Mouse (Mus musculus) MEL (cell line): ENCODE data around the gene Prim2. TPM values are rescaled to one million over a fixed set of nuclear protein-coding genes. Genes with fewer than 3 reads are reported as not detected.

Experiments used
- DNase-seq: peaks from one replicate; pipeline ENCODE4 v3.0.0; 2011; ENCODE audit warnings: low read depth, low spot score
- H3K27ac ChIP-seq: 2 replicates; pipeline ENCODE4 v1.5.1; 2012; ENCODE audit warnings: low read depth, mild to moderate bottlenecking, control low read depth, low read length, moderate library complexity; ENCODE audit not compliant: control insufficient read depth
- H3K27me3 ChIP-seq, 2 experiments: fragments of 150-350 bp in 1 of 2; sonication (generic) in 1 of 2; 2 replicates each; pipeline ENCODE4 v1.6.1; 2012; ENCODE audit warnings: low read length in 2 of 2, mild to moderate bottlenecking in 2 of 2, improper control_type of control experiment in 1 of 2, moderate library complexity in 1 of 2; ENCODE audit not compliant: insufficient read depth in 2 of 2, control insufficient read depth in 1 of 2
- H3K36me3 ChIP-seq, 2 experiments: 2 replicates each; pipeline ENCODE4 v1.6.1; 2012 to 2014; ENCODE audit warnings: low read length in 2 of 2, improper control_type of control experiment in 1 of 2, inconsistent platforms in 1 of 2, mild to moderate bottlenecking in 1 of 2; ENCODE audit not compliant: insufficient read depth in 2 of 2, control insufficient read depth in 1 of 2
- H3K4me1 ChIP-seq, 2 experiments: fragments of 150-350 bp in 1 of 2; sonication (generic) in 1 of 2; 2 replicates each; pipeline ENCODE4 v1.6.1; 2012; ENCODE audit warnings: low read length in 2 of 2, improper control_type of control experiment in 1 of 2, mild to moderate bottlenecking in 1 of 2; ENCODE audit not compliant: insufficient read depth in 2 of 2, control insufficient read depth in 1 of 2
- H3K4me3 ChIP-seq, 2 experiments: fragments of 150-350 bp in 1 of 2; sonication (generic) in 1 of 2; 2 replicates each; pipeline ENCODE4 v1.5.1; 2012; ENCODE audit warnings: low read depth in 2 of 2, low read length in 2 of 2, mild to moderate bottlenecking in 2 of 2, moderate library complexity in 2 of 2, control low read depth in 1 of 2, improper control_type of control experiment in 1 of 2; ENCODE audit not compliant: control insufficient read depth in 1 of 2, insufficient read depth in 1 of 2
- H3K79me2 ChIP-seq: 2 replicates; pipeline ENCODE4 v1.6.1; 2012; ENCODE audit warnings: mild to moderate bottlenecking, low read length, moderate library complexity; ENCODE audit not compliant: control insufficient read depth, poor library complexity, insufficient read depth
- H3K9ac ChIP-seq: 2 replicates; pipeline ENCODE4 v1.6.1; 2012; ENCODE audit warnings: low read depth, mild to moderate bottlenecking, control low read depth, low read length, moderate library complexity; ENCODE audit not compliant: control insufficient read depth, poor library complexity, severe bottlenecking
- H3K9me3 ChIP-seq: fragments of 150-350 bp; sonication (generic); replicated peaks from 2 replicates; pipeline ENCODE4 v1.6.1; 2012; ENCODE audit warnings: mild to moderate bottlenecking, low read length, improper control_type of control experiment, moderate library complexity; ENCODE audit not compliant: insufficient read depth
- BHLHE40 ChIP-seq: IDR thresholded peaks from 2 replicates; pipeline ENCODE4 v1.6.1; 2012; ENCODE audit warnings: low read depth, mild to moderate bottlenecking, inconsistent platforms, low read length, improper control_type of control experiment, borderline replicate concordance
- CHD1 ChIP-seq: IDR thresholded peaks from 2 replicates; pipeline ENCODE4 v1.6.1; 2012; ENCODE audit warnings: low read depth, mild to moderate bottlenecking, inconsistent platforms, low read length, improper control_type of control experiment
- CTCF ChIP-seq, 3 experiments: IDR thresholded peaks in 2 of 3; conservative IDR thresholded peaks in 1 of 3; 2 replicates each; pipeline ENCODE4 v1.5.1; 2011 to 2012; ENCODE audit warnings: low read length in 3 of 3, low read depth in 2 of 3, mild to moderate bottlenecking in 2 of 3, improper control_type of control experiment in 1 of 3, inconsistent platforms in 1 of 3, mixed read lengths in 1 of 3, moderate library complexity in 1 of 3; ENCODE audit not compliant: control insufficient read depth in 1 of 3, insufficient read depth in 1 of 3, poor library complexity in 1 of 3, severe bottlenecking in 1 of 3
- E2F4 ChIP-seq: IDR thresholded peaks from 2 replicates; pipeline ENCODE4 v1.6.1; 2011; ENCODE audit warnings: low read depth, low read length, improper control_type of control experiment, borderline replicate concordance
- EP300 ChIP-seq, 2 experiments: IDR thresholded peaks; 2 replicates each; pipeline ENCODE4 v1.6.1; 2011; ENCODE audit warnings: improper control_type of control experiment in 2 of 2, low read length in 2 of 2, low read depth in 1 of 2, mild to moderate bottlenecking in 1 of 2
- ETS1 ChIP-seq: IDR thresholded peaks from 2 replicates; pipeline ENCODE4 v1.6.1; 2012; ENCODE audit warnings: low read depth, mild to moderate bottlenecking, inconsistent platforms, low read length, improper control_type of control experiment, moderate library complexity
- GABPA ChIP-seq: IDR thresholded peaks from 2 replicates; pipeline ENCODE4 v1.6.1; 2012; ENCODE audit warnings: low read depth, mild to moderate bottlenecking, inconsistent platforms, low read length, improper control_type of control experiment, moderate library complexity
- JUND ChIP-seq: IDR thresholded peaks from 2 replicates; pipeline ENCODE4 v1.6.1; 2011; ENCODE audit warnings: low read depth, mild to moderate bottlenecking, improper control_type of control experiment, low read length
- KAT2A ChIP-seq: conservative IDR thresholded peaks from 2 replicates; pipeline ENCODE4 v1.6.1; 2012; ENCODE audit warnings: low read depth, low read length, improper control_type of control experiment, inconsistent platforms
- MAFK ChIP-seq: IDR thresholded peaks from 2 replicates; pipeline ENCODE4 v1.6.1; 2011; ENCODE audit warnings: low read depth, mild to moderate bottlenecking, low read length, improper control_type of control experiment, borderline replicate concordance
- MYB ChIP-seq: IDR thresholded peaks from 2 replicates; pipeline ENCODE4 v1.6.1; 2011; ENCODE audit warnings: mild to moderate bottlenecking, low read depth, low read length, improper control_type of control experiment
- NELFE ChIP-seq: IDR thresholded peaks from 2 replicates; pipeline ENCODE4 v1.6.1; 2011; ENCODE audit warnings: low read depth, low read length, improper control_type of control experiment
- NRF1 ChIP-seq: IDR thresholded peaks from 2 replicates; pipeline ENCODE4 v1.6.1; 2014; ENCODE audit warnings: low read depth, mild to moderate bottlenecking, inconsistent platforms, low read length, improper control_type of control experiment, moderate library complexity; ENCODE audit not compliant: poor library complexity, insufficient read depth, severe bottlenecking
- POLR2A ChIP-seq, 2 experiments: IDR thresholded peaks; 2 replicates each; pipeline ENCODE4 v1.6.1; 2011 to 2012; ENCODE audit warnings: low read length in 2 of 2, mild to moderate bottlenecking in 2 of 2, control low read depth in 1 of 2, improper control_type of control experiment in 1 of 2, low read depth in 1 of 2, moderate library complexity in 1 of 2; ENCODE audit not compliant: control insufficient read depth in 1 of 2, insufficient read depth in 1 of 2, poor library complexity in 1 of 2
- POLR2AphosphoS2 ChIP-seq: IDR thresholded peaks from 2 replicates; pipeline ENCODE4 v1.6.1; 2011; ENCODE audit warnings: low read length, improper control_type of control experiment
- POLR2AphosphoS5 ChIP-seq: IDR thresholded peaks from 2 replicates; pipeline ENCODE4 v1.6.1; 2012; ENCODE audit warnings: low read depth, borderline replicate concordance, mild to moderate bottlenecking, inconsistent platforms, low read length, moderate library complexity, mixed read lengths
- SMC3 ChIP-seq: IDR thresholded peaks from 2 replicates; pipeline ENCODE4 v1.6.1; 2011; ENCODE audit warnings: low read depth, low read length, improper control_type of control experiment
- TAL1 ChIP-seq: IDR thresholded peaks from 2 replicates; pipeline ENCODE4 v1.6.1; 2012; ENCODE audit warnings: mild to moderate bottlenecking, inconsistent platforms, low read length, moderate library complexity, mixed read lengths
- TBP ChIP-seq: IDR thresholded peaks from 2 replicates; pipeline ENCODE4 v1.8.0; 2011; ENCODE audit warnings: low read depth, low read length, improper control_type of control experiment
- TCF12 ChIP-seq: IDR thresholded peaks from 2 replicates; pipeline ENCODE4 v1.6.1; 2014; ENCODE audit warnings: low read depth, mild to moderate bottlenecking, inconsistent platforms, low read length, improper control_type of control experiment, moderate library complexity
- UBTF ChIP-seq: IDR thresholded peaks from 2 replicates; pipeline ENCODE4 v1.6.1; 2012; ENCODE audit warnings: low read depth, mild to moderate bottlenecking, inconsistent platforms, low read length, improper control_type of control experiment, moderate library complexity, borderline replicate concordance; ENCODE audit not compliant: insufficient read depth
- USF1 ChIP-seq: IDR thresholded peaks from 2 replicates; pipeline ENCODE4 v1.6.1; 2014; ENCODE audit warnings: low read depth, mild to moderate bottlenecking, inconsistent platforms, low read length, improper control_type of control experiment, moderate library complexity
- ZC3H11A ChIP-seq: IDR thresholded peaks from 2 replicates; pipeline ENCODE4 v1.6.1; 2012; ENCODE audit warnings: low read depth, mild to moderate bottlenecking, inconsistent platforms, low read length, improper control_type of control experiment
- ZKSCAN1 ChIP-seq: IDR thresholded peaks from 2 replicates; pipeline ENCODE4 v1.6.1; 2012; ENCODE audit warnings: low read depth, mild to moderate bottlenecking, inconsistent platforms, low read length, improper control_type of control experiment, moderate library complexity
- ZMIZ1 ChIP-seq: IDR thresholded peaks from 2 replicates; pipeline ENCODE4 v1.6.1; 2012; ENCODE audit warnings: low read depth, mild to moderate bottlenecking, inconsistent platforms, low read length, improper control_type of control experiment, moderate library complexity
- ZNF384 ChIP-seq: IDR thresholded peaks from 2 replicates; pipeline ENCODE4 v1.6.1; 2012; ENCODE audit warnings: low read depth, mild to moderate bottlenecking, inconsistent platforms, low read length, improper control_type of control experiment
- polyA plus RNA-seq, 2 experiments: library from polyadenylated mRNA; stranded (reverse) in 1 of 2; unstranded in 1 of 2; fragments of >175 nt in 1 of 2; fragments of >200 nt in 1 of 2; gene quantifications; 2 replicates each; pipeline versions ENCODE4 v1.2.1 to v1.2.4; 2012; ENCODE audit warnings: low replicate concordance in 2 of 2, low read depth in 1 of 2; ENCODE audit not compliant: insufficient read length in 2 of 2, insufficient read depth in 1 of 2, missing spikeins in 1 of 2
- total RNA-seq: library from RNA; depleted of rRNA; stranded (reverse); fragments of 300-350 nt; gene quantifications from 2 replicates; pipeline ENCODE4 v1.2.3, GENCODE M21; 2012

Prim2 gene
- total and polyA plus RNA-seq, 3 experiments, result 36.1 to 48.9 TPM; not detected in 1

DNA sequence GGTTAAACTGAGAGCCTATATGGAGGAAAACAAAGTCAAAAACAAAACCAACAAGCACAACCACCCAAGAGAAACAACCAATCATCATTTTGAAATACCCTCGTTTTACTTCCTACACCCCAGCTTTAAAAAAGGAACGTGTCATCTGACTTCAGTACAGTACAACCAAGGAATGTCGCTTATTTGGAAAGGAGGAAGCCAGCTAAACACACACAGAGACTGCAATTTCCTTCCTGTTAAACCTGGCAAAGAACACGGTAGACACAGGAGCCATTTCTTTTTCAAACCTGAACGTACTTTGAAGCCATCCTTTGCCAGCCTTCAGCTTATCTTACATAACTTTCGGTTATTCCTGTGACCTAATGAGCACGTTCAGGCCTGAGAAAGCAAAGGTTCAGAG lies 166.7 kb downstream of the Prim2 start:
- no peak overlapping the region for H3K4me3 ChIP-seq
- peaks cover 0 to 2% of the 10 kb centered on the region in 2 experiments; a peak in 2 of 4 replicates for H3K36me3 ChIP-seq

DNA sequence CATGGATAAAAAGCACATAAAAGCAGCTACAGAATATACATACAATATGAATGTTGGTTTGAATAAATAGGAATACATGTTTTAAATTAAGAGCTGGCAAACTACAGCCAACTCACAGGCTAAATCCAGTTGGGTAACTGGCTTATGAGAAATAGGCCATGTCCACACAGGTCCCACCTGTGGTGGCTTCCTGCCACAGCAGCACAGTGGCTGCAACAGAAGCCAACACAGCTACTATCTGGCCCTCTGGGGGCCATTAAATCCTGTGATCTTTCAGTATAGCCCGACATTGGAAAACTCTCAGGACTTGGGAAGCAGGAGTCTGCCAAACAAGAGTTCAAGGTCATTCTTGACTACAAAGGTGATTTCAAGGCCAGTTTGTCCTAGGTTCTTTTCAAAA lies 167.3 kb downstream of the Prim2 start:
- H3K27ac ChIP-seq, result no peak overlapping the region
- no peaks in the 10 kb centered on the region for H3K79me2 ChIP-seq
- TF ChIP-seq TCF12 (no peak), ZNF384 (no peak), ZKSCAN1 (no peak), NRF1 (no peak), JUND (no peak), E2F4 (no peak), TBP (no peak), POLR2AphosphoS2 (no peak), ETS1 (no peak), SMC3 (no peak), CTCF (IDR thresholded peaks at IDR 0.05 in 2 of 3, conservative IDR thresholded peaks at IDR 0.05 in 1 of 3; ENCODE audit: control insufficient read depth in 1 of 3, insufficient read depth in 1 of 3, low read depth in 2 of 3, low read length in 3 of 3, poor library complexity in 1 of 3, severe bottlenecking in 1 of 3) (no peak), UBTF (no peak), GABPA (no peak)
- peaks cover 0 to 2% of the 10 kb centered on the region in 2 experiments; a peak in 2 of 4 replicates for H3K4me1 ChIP-seq
- DNase-seq, result no peak
- H3K36me3 ChIP-seq, result no peaks in the 10 kb centered on the region; a peak in 2 of 4 replicates
- H3K9me3 ChIP-seq, result no peaks in the 10 kb centered on the region
- no peaks in the 10 kb centered on the region for H3K27me3 ChIP-seq
- no peak overlapping the region for H3K4me3 ChIP-seq
- H3K9ac ChIP-seq, result no peak overlapping the region

More for the DNA sequence above, 166.7 kb downstream of the Prim2 start:
- Histone ChIP-seq H3K27ac (no peak overlapping the region), H3K9me3 (no peaks in the 10 kb centered on the region), H3K4me1 (peaks cover 0 to 2% of the 10 kb centered on the region in 2 experiments; a peak in 2 of 4 replicates), H3K79me2 (no peaks in the 10 kb centered on the region), H3K27me3 (no peaks in the 10 kb centered on the region), H3K9ac (no peak overlapping the region)
- no peak for DNase-seq
- TF ChIP-seq EP300 (IDR thresholded peaks at IDR 0.05; ENCODE audit: low read depth in 1 of 2, low read length in 2 of 2), result no peak

DNA sequence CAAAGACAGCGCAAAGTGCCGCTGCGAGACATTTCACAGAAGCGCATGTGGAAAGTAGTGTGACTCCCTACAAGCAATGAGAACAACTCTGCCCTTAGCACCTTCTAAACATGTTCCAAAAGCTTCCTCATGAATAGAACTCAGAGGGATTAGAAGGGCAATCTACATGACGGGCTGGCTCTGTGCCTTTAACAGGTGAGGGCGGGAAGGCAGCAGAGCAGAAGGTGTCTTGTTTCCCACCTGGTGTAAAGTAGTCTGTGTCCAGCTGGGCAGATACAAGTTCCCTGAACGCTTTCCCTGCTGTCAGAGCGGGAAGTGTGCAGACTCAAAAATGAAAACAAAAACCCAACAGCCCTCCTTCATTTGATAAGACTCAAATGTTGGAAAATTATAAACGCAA lies 169.5 kb downstream of the Prim2 start:
- no peaks in the 10 kb centered on the region for H3K79me2 ChIP-seq
- H3K27me3 ChIP-seq, result no peaks in the 10 kb centered on the region
- no peak overlapping the region for H3K27ac ChIP-seq
- H3K4me3 ChIP-seq, result no peak overlapping the region
- no peaks in the 10 kb centered on the region; a peak in 1 of 4 replicates for H3K36me3 ChIP-seq
- H3K9ac ChIP-seq, result no peak overlapping the region
- TF ChIP-seq BHLHE40 (no peak), ZKSCAN1 (no peak), ZC3H11A (no peak), ETS1 (no peak), USF1 (no peak), KAT2A (no peak), E2F4 (no peak), POLR2A (IDR thresholded peaks at IDR 0.05; ENCODE audit: control insufficient read depth in 1 of 2, insufficient read depth in 1 of 2, low read depth in 1 of 2, low read length in 2 of 2, poor library complexity in 1 of 2) (no peak), CHD1 (no peak), NELFE (no peak), MAFK (no peak), POLR2AphosphoS5 (no peak), TAL1 (no peak), MYB (no peak), ZMIZ1 (no peak), UBTF (no peak)
- H3K4me1 ChIP-seq, result peaks cover 0 to 2% of the 10 kb centered on the region in 2 experiments; a peak in 2 of 4 replicates
- no peak for DNase-seq
- no peaks in the 10 kb centered on the region for H3K9me3 ChIP-seq
